Mouse (Mus musculus): Measurements from ENCODE around the gene Nr2f2. TPM values are rescaled to one million over a fixed set of nuclear protein-coding genes. Genes with fewer than 3 reads are reported as not detected.
A peak's percentile ranks its signal among the peaks of the same experiment; 100 is the strongest.

The Nr2f2 gene
- polyA plus RNA-seq, 1 experiment from 2014 or later, result 25.1 TPM

DNA sequence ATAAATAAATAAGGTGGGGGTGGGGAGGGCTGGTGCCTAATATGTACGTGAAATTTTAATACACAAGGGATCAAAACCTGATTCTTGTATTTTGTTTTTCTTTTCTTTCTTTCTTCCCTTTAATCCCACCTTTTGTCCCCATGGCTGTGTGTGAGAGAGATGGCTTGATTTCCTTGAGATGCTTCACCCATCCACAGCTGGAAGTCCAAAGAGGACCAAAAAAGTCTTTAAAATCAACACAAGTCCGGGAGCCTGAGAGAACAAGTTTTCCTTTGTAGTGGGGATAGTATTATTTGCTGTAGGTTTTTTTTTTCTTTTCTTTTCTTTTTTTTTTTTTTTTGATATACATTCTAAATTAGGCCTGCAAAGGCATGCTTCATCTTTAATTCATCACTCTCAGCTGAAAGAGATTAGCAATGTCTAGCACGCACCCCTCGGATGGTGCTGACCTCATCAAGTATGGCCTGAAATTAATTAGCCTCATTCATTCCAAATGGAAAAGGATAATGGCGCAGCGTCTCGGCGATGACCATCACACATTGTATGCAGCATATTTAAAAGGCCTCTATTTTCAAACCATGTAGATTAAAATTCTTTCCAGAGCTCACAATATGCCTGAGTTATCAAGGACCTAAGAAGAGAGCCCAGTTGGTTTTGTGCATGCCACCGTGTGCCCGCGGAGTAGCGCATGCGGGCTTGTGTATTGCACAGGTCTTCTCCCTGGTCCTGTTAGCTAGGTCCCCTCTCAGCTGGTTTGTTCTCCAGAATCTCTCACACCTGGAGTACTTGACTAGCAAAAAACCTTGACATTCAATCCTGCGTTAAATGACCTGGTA is 15.1 kb upstream of the Nr2f2 start:
- no peak for ATAC-seq (replicated peaks; ENCODE audit: insufficient number of reproducible peaks, insufficient read depth, low FRiP score, low read depth)

DNA sequence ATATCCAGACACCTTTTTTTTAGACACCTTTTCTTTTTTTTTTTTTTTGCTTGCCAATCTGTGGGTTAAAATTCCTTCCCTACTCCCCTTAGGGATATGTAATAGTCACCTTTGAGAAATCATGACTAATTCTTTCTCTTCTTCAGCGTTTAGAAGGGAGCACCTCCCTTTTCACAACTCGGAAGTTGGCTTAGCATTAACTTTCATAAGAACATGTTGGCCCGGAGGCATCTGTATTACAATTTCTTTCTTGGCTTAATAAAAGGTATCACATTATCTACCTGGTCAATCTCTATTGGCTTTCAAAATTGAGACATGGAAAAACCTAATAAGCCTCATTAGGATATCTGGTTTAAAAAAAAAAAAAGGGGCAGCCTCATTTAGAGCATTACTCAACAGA is 14.4 kb upstream of the Nr2f2 start:
- WGBS, result 81% methylated on average over 3 of the region's 3 CpGs
- ATAC-seq (replicated peaks; ENCODE audit: insufficient number of reproducible peaks, insufficient read depth, low FRiP score, low read depth), result no peak
- Histone ChIP-seq H3K4me2 (no peak overlapping the region), H3K4me3 (no peak overlapping the region), H3K27ac (no peak overlapping the region), H3K36me3 (no peaks in the 10 kb centered on the region), H3K9ac (no peak overlapping the region), H3K9me3 (replicated peaks) (no peaks in the 10 kb centered on the region), H3K4me1 (replicated peaks) (no peaks in the 10 kb centered on the region), H3K27me3 (no peaks in the 10 kb centered on the region)

More for the DNA sequence above, 15.1 kb upstream of the Nr2f2 start:
- Histone ChIP-seq H3K36me3 (no peaks in the 10 kb centered on the region), H3K9ac (no peak overlapping the region), H3K9me3 (replicated peaks) (no peaks in the 10 kb centered on the region), H3K4me3 (no peak overlapping the region), H3K4me2 (no peak overlapping the region), H3K27me3 (no peaks in the 10 kb centered on the region), H3K4me1 (replicated peaks) (no peaks in the 10 kb centered on the region), H3K27ac (no peak overlapping the region)
- WGBS, result 82% methylated on average over 14 of the region's 14 CpGs

DNA sequence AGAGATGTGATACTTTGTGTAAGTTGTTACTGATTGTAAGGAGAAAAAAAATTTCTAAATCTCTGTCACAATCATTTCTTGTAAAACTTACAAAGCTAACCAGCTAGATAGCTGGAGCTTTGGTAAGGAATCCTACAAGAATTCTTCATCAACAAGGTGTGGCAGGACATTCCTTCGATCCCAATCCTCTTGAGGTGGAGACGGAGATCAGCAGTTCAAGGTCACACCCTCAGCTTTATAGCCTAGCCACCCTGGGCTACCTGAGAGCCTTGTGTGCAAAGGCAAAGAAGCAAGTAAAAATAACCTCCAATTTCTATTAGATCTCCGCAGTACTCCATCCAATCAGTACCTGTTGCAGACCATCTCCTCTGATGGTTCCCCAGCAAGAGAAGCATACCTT is 13.7 kb upstream of the Nr2f2 start:
- H3K4me2 ChIP-seq, result no peak overlapping the region
- ATAC-seq (replicated peaks; ENCODE audit: insufficient number of reproducible peaks, insufficient read depth, low FRiP score, low read depth), result no peak
- no peak overlapping the region for H3K27ac ChIP-seq
- H3K36me3 ChIP-seq, result no peaks in the 10 kb centered on the region
- no peaks in the 10 kb centered on the region for H3K9me3 ChIP-seq (replicated peaks)
- H3K27me3 ChIP-seq, result no peaks in the 10 kb centered on the region
- no peaks in the 10 kb centered on the region for H3K4me1 ChIP-seq (replicated peaks)
- H3K4me3 ChIP-seq, result no peak overlapping the region
- 83% methylated on average over 3 of the region's 3 CpGs for WGBS
- no peak overlapping the region for H3K9ac ChIP-seq

DNA sequence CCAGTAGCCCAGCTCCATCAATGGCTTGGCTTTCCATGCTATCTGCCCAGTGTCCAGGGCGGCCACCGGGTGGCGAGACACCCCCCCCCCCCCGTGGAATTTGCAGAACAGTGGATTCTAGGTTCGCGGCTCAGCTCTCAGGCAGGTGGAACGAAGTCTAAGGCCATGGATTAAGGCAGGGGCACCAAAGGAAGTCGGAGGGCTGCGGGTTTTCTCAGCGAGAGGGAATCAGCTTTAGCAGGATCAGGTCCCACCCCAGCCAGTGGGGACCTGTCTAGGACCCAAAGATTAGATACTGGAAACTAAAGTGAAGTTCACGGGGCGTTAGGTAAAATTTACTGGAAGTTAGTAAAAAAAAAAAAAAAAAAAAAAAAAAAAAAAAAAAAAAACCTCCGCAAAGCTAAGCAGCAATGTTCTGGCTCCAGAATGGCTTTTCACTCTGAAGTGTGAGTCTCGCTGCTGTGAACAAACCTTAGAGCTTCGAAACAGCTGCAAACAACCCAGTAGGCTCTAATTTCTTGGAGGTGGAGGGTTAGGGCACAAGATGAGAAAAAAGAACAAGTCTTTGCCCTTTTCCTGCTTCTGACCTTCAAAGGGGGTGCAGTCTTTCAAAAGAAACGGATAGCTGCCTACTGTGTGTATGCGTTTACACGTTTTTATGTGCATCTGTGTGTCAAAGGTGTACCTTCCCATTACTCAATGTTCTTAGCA is 4.2 kb upstream of the Nr2f2 start:
- H3K27me3 ChIP-seq, result peaks cover 60% of the 10 kb centered on the region
- ATAC-seq (replicated peaks; ENCODE audit: insufficient number of reproducible peaks, insufficient read depth, low FRiP score, low read depth), result no peak
- no peak overlapping the region for H3K27ac ChIP-seq
- no peaks in the 10 kb centered on the region for H3K9me3 ChIP-seq (replicated peaks)
- H3K4me3 ChIP-seq, result peak overlapping the region; percentile 46
- peaks cover 16% of the 10 kb centered on the region for H3K4me1 ChIP-seq (replicated peaks)
- H3K9ac ChIP-seq, result no peak overlapping the region
- no peaks in the 10 kb centered on the region for H3K36me3 ChIP-seq
- peak overlapping the region; percentile 64 for H3K4me2 ChIP-seq
- WGBS, result 11% methylated on average over 18 of the region's 18 CpGs

DNA sequence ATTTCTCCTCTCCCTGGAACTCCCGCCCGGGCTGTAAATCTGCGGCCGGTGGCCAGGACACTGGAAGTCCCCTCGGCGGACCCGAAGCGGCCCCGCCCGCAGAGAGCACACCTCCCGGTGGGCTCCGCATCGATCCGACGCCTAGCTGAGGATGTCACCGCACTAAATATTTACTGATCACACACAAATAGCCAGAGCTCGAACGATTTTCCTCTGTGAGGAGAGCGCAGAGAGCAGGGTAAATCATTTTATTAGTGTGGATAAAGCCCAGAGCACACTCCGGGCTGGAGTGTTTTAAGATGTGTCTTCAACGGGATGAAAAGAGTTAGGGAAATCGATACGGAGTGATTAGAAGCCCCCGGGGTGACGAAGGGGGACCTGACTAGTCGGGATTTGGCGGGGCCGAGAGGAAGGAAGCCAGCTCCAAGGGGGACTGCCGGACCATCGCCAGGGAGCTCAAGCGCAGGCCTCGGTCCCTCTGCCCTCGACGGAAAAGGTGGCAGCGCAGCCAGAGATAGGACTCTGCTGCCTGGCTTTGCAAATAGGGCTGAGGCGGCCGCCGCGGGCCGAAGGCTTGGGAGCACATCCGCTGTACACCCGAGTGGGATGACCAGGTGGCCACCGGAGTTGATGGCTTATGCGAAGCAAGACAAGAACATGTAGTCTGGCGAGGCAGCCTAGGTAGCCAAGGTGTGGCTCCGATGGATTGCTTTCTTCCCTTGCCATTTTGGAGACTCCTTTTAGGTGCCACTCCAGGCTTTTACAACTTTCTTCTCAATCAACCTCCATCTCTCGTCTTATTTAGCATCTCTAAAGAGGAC is 3.4 kb upstream of the Nr2f2 start:
- Histone ChIP-seq H3K27me3 (peaks cover 66% of the 10 kb centered on the region), H3K9ac (peak overlapping the region; percentile 43), H3K27ac (peak overlapping the region; percentile 6; the same call in 1 of the 2 replicates), H3K4me3 (peak overlapping the region; percentile 46), H3K4me1 (replicated peaks) (peaks cover 16% of the 10 kb centered on the region), H3K36me3 (no peaks in the 10 kb centered on the region), H3K9me3 (replicated peaks) (no peaks in the 10 kb centered on the region), H3K4me2 (peak overlapping the region; percentile 64)
- WGBS, result 3% methylated on average over 47 of the region's 47 CpGs
- no peak for ATAC-seq (replicated peaks; ENCODE audit: insufficient number of reproducible peaks, insufficient read depth, low FRiP score, low read depth)

DNA sequence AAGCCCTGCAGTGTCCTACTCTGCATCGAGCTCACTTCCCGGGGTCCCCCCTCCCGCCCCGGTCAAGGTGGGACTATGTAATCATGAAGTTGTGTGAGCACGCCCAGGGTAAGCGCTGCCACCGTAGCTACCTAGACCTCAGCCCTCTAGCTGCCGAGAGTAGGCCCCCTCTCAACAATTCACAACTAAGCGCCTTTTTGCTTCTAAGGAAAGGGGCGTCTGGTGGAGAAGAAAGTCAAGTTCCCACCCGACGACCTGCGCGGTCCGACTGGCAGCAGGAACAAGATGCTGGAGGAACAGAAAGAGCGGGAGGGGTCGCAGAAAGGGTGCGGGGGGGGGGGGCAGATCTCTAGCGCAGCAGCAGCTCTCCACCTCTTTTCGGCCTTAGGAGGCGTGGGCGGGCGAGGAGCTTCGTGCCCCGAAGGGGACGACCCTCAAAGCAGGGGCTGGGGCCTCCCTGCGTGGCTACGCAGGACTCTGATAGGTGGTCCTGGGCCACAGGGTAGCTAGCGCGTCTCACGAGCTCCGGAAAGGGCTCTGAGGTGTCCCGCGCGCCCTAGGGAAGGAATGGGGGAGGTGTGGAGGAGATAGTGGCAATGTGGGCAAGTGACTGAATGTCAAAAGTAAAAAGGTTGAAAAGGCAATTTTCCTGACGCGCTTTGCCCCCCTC is 2.7 kb upstream of the Nr2f2 start:
- peaks cover 74% of the 10 kb centered on the region for H3K27me3 ChIP-seq
- peak overlapping the region; percentile 43 for H3K9ac ChIP-seq
- 4% methylated on average over 37 of the region's 37 CpGs for WGBS
- peak overlapping the region; percentile 6; the same call in 1 of the 2 replicates for H3K27ac ChIP-seq
- no peaks in the 10 kb centered on the region for H3K36me3 ChIP-seq
- ATAC-seq (replicated peaks; ENCODE audit: insufficient number of reproducible peaks, insufficient read depth, low FRiP score, low read depth), result no peak; the same call in 1 of the 2 replicates
- peak overlapping the region; percentile 64 for H3K4me2 ChIP-seq
- H3K9me3 ChIP-seq (replicated peaks), result no peaks in the 10 kb centered on the region
- H3K4me3 ChIP-seq, result peak overlapping the region; percentile 46
- H3K4me1 ChIP-seq (replicated peaks), result peaks cover 16% of the 10 kb centered on the region

DNA sequence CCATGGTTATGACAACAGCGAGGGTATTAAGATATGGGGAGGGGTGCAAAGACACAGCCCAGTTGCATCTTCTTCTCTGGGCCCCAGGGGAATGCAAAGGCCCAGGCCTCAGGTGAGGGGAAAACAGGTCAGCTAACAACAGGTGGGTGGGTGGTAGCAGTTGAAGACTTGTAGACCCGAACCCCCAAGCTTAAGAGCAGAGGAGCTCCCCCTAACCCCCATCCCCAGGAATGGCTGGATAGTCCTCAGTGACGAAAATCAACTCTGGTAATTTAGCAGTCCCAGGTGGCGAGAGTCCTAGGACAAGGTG is 2.2 kb upstream of the Nr2f2 start:
- no peak overlapping the region for H3K9ac ChIP-seq
- WGBS, result 21% methylated on average over 4 of the region's 4 CpGs
- H3K9me3 ChIP-seq (replicated peaks), result no peaks in the 10 kb centered on the region
- peak overlapping the region; percentile 64 for H3K4me2 ChIP-seq
- peak overlapping the region; percentile 46; the same call in 1 of the 2 replicates for H3K4me3 ChIP-seq
- peaks cover 16% of the 10 kb centered on the region for H3K4me1 ChIP-seq (replicated peaks)
- ATAC-seq (replicated peaks; ENCODE audit: insufficient number of reproducible peaks, insufficient read depth, low FRiP score, low read depth), result no peak
- 0 out of 2 replicates have a peak overlapping the region, but pooled peaks have one; percentile 6 for H3K27ac ChIP-seq
- peaks cover 76% of the 10 kb centered on the region for H3K27me3 ChIP-seq
- H3K36me3 ChIP-seq, result no peaks in the 10 kb centered on the region

DNA sequence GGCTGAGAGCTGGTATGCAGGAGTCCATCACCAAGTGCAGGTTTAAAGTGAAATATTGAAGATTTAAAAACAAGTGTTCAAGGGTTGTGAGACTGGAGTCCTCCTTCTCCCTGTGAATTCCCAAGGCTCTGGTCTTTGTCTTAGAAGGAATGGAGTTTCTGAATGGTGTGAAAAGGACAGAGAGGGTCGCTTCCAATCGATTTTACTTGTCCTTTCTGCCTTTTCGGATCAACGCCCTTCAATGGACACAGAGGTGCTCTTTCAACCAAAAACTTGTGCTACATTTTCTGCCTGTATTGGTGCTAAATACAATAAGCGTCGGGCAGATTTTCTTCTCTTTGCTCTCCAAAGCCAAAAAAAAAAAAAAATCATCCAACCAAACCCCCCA is 1.7 kb upstream of the Nr2f2 start:
- Histone ChIP-seq H3K36me3 (no peaks in the 10 kb centered on the region), H3K27me3 (peaks cover 80% of the 10 kb centered on the region), H3K4me3 (no peak overlapping the region), H3K4me2 (peak overlapping the region; percentile 64; the same call in 1 of the 2 replicates), H3K9ac (no peak overlapping the region), H3K27ac (no peak overlapping the region), H3K9me3 (replicated peaks) (no peaks in the 10 kb centered on the region), H3K4me1 (replicated peaks) (peaks cover 16% of the 10 kb centered on the region)
- 34% methylated on average over 6 of the region's 6 CpGs for WGBS
- ATAC-seq (replicated peaks; ENCODE audit: insufficient number of reproducible peaks, insufficient read depth, low FRiP score, low read depth), result no peak

DNA sequence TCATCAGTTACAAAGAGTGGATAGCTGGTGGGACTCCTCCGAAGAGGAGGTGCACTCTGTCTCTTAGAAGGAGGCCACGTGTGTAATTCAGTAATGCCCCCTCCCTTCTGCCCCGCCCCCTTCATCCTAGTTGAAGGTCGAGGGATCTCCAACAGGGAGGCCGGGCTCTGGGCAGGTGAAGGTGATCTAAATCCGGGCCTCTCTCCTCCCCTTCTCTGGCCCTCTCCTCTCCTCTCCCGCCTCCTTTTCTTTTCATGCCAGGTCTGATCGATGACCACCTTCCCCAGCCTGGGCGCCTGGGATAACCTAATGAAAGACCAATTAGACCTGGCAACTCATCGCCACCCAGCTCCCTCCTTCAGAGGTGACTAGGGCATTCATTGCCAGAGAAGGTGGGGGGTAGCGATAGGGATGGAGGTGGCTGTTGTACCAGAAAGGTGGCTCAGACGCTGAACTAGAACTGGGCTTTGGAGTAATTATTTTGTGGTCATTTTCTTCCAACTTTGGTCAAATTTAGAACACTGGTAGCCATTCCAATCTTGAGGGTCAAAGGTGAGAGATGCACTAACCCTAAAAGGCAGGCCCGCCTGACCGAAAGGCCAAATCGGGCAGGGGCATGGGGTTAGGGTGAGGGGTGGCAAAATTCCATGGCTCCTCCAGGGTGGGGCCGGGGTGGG is 1.2 kb upstream of the Nr2f2 start:
- no peaks in the 10 kb centered on the region for H3K36me3 ChIP-seq
- no peak overlapping the region for H3K9ac ChIP-seq
- 24% methylated on average over 16 of the region's 16 CpGs for WGBS
- peaks cover 83% of the 10 kb centered on the region for H3K27me3 ChIP-seq
- peak overlapping the region; percentile 41 for H3K4me2 ChIP-seq
- H3K4me1 ChIP-seq (replicated peaks), result peaks cover 16% of the 10 kb centered on the region
- ATAC-seq (replicated peaks; ENCODE audit: insufficient number of reproducible peaks, insufficient read depth, low FRiP score, low read depth), result 0 out of 2 replicates have a peak, but pooled peaks have one; percentile 36
- no peaks in the 10 kb centered on the region for H3K9me3 ChIP-seq (replicated peaks)
- H3K4me3 ChIP-seq, result peak overlapping the region; percentile 5; the same call in 1 of the 2 replicates
- no peak overlapping the region for H3K27ac ChIP-seq

DNA sequence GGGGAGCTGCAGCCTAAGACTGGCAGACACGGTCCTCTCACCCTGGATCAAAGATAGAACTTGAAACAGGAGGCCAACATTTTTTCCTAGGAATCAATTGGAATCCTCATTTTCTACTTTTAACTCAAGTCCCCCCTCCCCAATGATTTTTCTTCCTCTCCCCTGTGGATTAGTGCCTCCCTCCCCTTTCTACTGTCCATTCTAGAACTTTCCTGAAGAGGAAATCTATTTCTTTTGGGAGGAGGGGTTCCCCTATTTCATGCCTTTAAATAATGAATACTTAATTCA is 217 bp upstream of the Nr2f2 start:
- peak overlapping the region; percentile 28; the same call in 1 of the 2 replicates for H3K9ac ChIP-seq
- H3K4me1 ChIP-seq (replicated peaks), result peaks cover 16% of the 10 kb centered on the region
- WGBS, result 6% methylated on average over 1 of the region's 1 CpGs
- H3K9me3 ChIP-seq (replicated peaks), result no peaks in the 10 kb centered on the region
- H3K4me2 ChIP-seq, result peak overlapping the region; percentile 54
- H3K27me3 ChIP-seq, result peaks cover 82% of the 10 kb centered on the region
- H3K27ac ChIP-seq, result peak overlapping the region; percentile 78; the same call in 1 of the 2 replicates
- no peaks in the 10 kb centered on the region for H3K36me3 ChIP-seq
- peak overlapping the region; percentile 53 for H3K4me3 ChIP-seq
- ATAC-seq (replicated peaks; ENCODE audit: insufficient number of reproducible peaks, insufficient read depth, low FRiP score, low read depth), result no peak
